Mouse (Mus musculus): Measurements from ENCODE around the gene Commd7.
"Not testable (repeated sequence)": the region's sequence is repeated elsewhere in the genome, so short reads cannot be mapped to it uniquely, and the experiment has no call there.

The Commd7 gene

DNA sequence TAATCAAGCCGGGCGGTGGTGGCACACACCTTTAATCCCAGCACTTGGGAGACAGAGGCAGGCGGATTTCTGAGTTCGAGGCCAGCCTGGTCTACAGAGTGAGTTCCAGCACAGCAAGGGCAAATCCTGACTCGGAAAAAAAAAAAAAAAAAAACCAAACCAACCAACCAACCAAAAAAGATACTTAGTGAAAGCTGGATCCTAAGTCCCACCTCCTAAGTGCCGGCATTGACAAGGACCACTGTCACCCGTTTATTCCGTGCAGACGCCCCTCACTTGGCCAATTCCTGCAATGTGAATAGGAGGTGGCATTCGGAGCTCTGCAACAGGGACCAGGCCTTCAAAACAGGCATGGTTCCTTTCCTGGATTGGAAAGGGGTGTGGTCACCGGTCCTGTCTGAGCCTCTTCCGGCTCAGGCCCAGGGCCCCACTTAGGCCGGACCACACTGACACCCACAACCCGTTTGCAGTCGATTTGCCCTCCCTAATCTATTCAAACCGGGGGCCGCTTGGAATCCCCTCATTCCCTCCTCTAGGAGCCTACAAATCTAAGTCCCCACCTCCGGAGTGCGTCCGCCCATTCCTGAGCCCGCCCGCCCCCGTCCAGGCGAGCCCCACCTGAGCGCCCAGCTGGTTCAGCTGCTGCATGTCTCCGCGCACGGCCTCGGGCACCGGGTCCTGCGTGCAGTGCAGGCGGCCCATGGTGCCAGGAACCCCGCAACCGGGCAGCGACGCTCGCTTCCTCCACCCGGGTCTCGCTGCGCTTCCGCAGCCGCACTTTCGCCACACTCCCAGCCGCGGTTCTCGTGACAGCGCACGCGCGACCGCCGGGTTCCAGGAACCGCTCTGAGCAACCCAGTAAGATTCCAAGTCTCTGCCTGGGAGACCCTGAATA is at the start of gene Commd7:
TSS of gene Commd7 (minus strand) at position 806 of the 895 bp plus-strand sequence.
- DNase-seq (ENCODE audit: low read depth, low spot score): peak; percentile 86

DNA sequence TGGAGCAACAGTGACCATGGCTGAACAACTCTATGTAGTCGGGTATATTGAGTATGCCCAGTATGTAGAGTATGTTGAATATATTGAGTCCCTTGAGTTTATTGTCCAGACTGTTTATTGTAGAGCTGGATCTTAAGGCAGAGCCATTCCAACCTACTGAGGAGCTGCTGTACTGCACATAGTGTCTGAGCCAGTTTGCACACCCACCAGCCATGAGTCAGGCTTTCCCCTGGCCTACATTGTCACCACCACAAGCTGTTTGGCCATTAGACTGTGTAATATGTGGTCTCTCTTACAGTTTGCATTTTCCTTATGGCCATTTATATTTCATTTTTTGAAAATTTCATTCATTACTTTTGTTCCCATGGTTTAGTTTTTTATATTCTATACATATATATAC is 47.4 kb upstream of the Commd7 start:
- DNase-seq (ENCODE audit: low read depth, low spot score): no peak

DNA sequence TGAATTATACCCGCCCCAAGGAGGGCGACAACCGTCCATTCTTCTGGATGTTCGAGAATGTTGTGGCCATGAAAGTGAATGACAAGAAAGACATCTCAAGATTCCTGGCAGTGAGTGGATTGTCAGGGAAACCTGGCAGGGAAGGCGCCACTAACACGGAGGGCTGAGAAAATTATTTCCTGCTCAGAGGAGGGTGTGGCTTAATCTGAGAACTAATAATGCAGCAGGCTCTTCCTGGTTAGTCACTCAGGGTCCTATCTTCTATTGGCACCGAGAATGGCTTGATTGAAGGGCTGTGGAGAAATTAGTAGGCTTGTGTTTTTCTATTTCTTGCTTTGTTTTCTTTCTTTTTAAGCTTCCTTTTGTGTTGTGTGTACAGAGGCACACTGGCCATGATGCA is 45.0 kb upstream of the Commd7 start:
- no peak for DNase-seq (ENCODE audit: low read depth, low spot score)

DNA sequence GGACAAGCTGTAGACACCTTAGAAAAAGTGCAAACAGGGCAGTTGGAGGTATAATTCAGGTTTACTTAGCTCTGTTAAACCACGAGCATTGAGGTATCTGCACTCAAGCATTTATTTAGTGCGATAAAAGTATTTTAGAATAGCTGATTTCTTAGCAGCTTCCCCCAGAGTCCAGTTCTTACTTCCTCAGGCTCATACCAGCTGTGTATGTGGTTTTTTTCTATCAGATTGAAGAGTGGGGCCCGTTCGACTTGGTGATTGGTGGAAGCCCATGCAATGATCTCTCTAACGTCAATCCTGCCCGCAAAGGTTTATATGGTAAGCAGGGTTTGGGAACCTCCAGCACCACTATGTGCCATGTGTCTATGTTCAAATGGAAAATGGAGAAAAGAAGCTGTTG is 44.4 kb upstream of the Commd7 start:
- DNase-seq (ENCODE audit: low read depth, low spot score): no peak

DNA sequence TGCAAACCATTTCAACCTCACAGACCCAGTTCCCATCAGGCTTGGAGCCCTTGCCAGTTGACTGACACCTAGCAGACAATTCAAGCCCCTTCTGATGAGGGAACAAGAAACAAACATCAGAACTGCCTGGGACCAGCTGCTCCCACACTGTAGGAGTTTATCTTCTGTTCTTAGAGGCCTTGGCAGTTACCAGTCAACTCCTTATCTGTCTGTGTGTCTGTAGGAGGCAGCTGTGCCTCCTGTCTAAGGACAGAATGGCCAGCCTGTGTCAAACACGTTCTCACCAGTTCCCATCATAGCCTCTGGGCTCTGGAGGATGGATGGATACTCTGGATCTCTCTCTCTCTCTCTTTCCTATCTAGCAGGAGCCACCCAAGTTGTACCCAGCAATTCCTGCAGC is 42.8 kb upstream of the Commd7 start:
- not testable (repeated sequence) for DNase-seq (ENCODE audit: low read depth, low spot score)

DNA sequence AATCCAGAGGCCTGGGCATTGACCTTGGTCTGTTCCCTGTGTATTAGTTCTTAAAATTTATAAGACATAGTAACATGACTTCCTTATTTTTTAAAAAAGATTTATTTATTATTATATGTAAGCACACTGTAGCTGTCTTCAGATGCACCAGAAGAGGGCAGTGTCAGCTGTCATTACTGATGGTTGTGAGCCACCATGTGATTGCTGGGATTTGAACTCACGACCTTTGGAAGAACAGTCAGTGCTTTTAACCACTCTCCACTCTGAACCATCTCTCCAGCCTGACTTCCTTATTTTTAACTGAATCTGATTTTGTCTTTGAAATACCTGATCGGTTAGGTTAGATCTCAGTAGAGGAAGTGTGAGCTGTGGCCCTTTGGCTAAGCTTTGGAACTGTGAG is 40.0 kb upstream of the Commd7 start:
- no peak for DNase-seq (ENCODE audit: low read depth, low spot score)

DNA sequence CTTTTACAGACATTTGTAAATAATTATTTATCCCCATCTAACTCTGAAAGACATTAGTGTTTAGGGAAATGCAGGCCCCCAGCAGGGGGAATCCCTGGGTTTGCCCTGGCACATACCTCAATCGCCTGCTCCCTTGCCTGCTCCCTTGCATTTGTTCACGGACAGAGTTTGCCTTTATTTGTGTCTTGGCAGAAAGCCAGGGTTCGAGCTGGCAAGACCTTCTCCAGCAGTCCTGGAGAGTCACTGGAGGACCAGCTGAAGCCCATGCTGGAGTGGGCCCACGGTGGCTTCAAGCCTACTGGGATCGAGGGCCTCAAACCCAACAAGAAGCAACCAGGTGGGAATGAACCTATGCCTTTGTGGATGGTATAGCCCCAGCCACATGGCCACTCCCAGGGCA is 37.5 kb upstream of the Commd7 start:
- no peak for DNase-seq (ENCODE audit: low read depth, low spot score)

DNA sequence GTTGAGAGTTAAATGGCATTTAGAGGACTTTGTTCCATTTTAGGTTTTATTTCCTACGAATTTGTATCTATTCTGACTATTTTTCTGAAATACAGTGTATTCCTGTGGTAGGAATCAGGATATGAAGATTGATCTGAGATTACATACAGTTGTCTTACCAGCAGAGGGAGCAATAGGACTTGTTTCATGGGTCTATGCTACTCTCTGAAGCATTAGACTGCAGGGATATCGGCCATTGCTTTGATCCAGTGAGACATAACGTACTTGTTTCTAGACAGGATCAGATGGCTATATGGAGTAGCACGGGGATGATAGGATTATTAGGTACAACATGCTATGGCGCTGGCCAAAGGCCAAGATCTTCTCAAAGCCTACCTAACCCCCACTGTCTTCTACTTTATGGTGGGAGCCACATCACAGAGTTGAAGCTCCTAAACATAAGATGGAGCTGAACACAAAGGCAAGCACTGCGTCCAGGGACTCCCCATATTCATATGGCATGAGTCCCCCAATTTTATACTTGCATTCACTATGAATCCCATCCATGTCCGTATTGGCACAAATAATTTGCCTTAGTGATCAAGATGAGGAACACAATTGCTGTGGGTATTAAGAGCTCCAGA is 36.3 kb upstream of the Commd7 start:
- peak; percentile 28 for DNase-seq (ENCODE audit: low read depth, low spot score)

DNA sequence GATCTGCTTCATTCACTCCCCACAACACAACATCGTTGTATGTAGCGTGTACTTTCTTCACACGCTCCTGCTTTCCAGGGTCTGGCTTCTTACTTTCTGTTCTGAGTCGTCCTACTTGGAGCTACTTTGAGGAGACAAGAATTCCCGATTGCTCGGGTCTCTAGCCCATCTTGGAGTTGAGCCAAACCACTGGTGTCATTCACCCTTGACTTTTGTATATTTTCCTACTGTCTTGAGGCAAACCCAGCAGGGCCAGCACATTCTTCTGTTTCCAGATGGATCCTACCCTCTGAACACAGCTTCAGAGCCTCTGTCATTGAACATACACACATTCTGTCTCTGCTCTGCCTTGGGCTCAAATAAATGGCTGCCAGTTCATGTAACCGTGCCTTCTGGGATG is 32.8 kb upstream of the Commd7 start:
- no peak for DNase-seq (ENCODE audit: low read depth, low spot score)

DNA sequence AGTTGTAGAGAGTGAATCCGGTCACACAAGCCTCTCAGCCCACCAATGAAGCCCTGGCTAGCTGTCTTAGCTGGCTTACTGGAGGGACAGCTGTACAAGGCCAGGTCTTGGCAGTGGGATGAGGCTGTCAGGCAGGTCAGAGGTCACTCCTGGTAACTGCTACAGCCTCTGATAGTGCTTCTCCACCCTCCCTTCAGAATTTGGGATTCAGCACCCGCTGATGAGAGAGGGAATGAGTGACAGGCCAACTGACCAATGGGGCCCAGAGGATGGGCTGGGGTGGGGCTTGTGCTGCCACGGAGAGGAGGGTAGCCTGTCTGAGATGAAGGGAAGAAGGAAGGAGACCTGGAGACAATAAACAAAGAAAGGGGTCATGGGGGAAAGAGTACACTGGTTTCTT is 28.0 kb upstream of the Commd7 start:
- no peak for DNase-seq (ENCODE audit: low read depth, low spot score)

DNA sequence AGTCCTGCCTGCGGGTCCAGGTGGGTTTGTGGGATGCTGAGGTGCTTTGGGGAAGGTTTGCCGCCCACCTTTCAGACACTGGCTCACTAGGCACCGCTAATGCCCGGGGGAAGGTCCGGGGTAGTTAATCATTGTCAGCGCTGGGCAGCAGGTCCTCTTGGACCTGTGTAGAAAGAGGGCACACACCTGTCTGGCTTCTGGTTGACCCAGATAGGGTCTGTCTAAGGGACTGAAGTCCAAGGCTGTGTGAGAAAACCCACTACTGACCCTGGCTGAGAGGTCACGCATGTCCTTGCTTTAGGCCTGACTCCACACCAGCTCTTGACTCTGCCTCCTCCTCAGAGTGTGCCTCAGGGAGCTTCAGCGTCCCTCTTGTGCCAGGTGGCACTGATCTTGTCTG is 25.1 kb upstream of the Commd7 start:
- DNase-seq (ENCODE audit: low read depth, low spot score): not testable (repeated sequence)

DNA sequence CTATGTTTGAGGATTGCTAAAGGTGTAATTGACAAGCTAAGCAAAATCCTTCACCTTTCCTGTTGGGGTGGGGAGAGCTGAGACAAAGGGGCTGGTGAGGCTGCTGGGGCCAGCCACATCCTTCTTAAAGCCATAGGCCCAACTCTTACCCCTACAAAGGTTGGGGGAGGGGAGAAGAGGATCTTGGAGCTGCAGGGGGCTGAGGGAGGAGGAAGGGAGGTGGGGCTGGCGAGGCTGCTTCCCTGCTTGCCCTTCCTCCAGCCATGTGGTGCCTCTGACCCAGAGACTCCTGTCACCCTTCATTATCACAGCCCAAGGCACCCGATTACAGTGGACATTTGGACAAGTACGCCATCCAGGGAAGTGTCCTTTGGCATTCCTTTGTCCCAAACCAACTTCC is 19.1 kb upstream of the Commd7 start:
- no peak for DNase-seq (ENCODE audit: low read depth, low spot score)

DNA sequence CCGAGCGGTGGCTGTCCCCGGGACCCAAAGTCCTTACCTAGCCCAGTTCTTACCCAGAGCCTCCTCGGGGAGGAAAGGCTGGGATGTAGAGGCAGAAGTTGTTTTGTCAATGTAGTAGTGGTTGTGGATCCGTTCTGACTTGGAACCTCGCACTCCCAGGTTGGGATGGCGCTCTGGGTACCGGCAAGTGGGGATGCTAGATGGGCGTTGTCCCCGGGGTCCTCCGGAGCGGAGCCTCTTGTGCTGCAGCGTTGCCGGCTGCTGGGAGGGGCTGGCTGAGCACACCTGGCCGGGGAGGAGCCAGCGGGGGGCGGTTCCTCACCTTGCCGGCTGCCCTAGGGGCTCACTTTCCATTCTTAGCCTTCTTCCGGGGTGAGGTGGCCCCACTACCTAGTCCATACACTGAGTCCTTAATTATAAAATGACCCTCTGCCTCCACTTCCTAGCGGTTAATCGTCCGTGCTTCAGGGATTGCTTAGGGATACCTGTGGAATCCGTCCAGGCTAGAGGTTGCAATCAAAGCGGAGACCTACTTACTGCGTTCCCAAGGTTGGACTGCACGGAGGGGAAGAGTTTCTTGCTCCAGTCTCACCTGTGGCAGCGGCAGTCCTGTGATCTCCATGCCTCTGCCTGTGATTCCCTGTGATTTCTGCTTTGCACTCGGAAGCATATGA is 17.6 kb upstream of the Commd7 start:
- DNase-seq (ENCODE audit: low read depth, low spot score): peak; percentile 31

DNA sequence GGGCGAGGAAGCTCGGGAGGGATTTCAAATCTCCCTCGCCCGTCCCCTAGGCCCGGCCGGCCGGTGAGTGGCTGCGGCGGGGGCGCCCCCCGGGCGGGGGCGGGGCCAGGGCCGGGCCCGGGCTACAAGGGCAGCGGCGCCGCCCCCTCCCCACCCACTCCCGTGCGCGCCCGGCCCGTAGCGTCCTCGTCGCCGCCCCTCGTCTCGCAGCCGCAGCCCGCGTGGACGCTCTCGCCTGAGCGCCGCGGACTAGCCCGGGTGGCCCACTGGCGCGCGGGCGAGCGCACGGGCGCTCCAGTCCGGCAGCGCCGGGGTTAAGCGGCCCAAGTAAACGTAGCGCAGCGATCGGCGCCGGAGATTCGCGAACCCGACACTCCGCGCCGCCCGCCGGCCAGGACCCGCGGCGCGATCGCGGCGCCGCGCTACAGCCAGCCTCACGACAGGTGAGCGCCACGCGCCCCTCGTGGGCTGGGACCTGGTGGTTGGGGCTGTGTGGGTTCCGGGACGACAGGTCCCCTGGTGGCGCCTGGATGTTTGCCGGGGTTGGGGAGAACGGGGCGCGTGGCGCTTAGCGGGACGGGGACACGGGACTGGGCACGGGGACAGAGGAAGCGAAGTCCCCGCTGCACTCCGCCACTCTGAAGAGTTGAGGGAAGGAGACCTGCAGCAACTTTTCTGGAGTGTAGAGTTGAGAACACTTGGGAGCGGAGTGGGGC is 16.9 kb upstream of the Commd7 start, which contains the start of gene Dnmt3b:
TSS of gene Dnmt3b (plus strand) at position 153 of the 716 bp plus-strand sequence.
- peak; percentile 62 for DNase-seq (ENCODE audit: low read depth, low spot score)

DNA sequence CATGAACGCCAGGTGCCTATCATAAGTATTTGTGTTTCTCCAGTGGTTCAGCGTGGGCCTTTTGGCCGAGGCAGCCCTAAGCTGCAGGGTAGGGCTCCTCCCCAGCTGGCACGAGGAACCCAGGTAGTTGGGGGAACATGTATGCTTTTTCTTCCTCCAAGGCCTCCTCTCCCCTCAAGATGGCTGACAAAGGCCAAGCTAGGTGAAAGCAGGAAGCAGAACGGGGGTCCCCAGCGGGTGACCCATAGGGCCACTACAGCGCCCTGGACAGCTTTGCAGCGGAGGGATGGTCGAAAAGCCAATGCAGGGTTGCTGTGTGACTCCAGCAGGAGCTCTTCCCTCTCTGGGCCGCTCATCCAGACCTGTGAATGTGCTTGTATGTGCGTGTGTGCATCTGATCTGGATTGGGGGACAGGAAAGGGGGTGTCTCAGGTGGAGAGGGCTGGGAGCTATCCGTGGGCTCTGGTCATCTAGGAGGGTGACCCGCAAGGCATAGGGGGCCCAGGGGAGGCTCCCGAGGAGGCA is 16.3 kb upstream of the Commd7 start:
- no peak for DNase-seq (ENCODE audit: low read depth, low spot score)

DNA sequence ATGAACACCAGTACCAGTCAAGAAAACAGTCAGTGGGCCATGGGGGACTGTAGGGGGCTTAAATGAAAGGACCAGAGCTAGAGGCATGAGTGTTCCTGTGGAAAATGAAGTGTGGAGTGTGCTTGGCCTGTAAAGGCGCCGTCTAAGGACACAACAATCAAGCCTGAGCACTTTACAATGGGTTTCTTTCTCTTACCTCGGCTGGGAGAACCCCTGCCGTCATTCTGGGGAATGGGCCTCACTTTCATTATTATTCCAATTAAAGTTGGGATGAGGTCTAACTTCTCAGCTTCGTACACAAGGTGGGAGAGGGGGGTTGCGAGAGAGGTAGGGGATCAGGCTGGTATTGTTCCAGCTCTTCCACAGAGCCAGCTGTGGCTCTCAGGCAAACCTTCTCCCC is 10.4 kb upstream of the Commd7 start:
- DNase-seq (ENCODE audit: low read depth, low spot score): no peak

DNA sequence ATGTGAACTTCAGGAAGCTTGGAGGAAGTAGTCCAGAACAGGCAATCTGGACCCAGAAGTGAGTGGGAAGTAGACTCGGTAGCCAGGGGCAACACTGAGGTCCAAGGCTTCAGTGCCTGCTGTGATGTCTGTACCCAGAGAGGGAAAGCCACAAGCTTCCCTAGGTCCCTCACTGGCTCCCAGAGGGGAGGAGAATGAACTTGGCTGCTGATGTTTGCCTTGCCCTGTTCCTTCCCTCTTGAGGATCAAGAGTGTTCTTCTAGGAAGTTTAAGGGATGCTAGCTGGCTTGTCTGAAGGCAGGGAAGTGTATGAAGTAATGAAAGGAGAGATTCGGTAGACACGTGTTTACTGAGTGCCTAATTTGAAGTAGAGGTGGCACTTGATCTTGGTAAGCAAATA is 9.9 kb upstream of the Commd7 start:
- no peak for DNase-seq (ENCODE audit: low read depth, low spot score)

DNA sequence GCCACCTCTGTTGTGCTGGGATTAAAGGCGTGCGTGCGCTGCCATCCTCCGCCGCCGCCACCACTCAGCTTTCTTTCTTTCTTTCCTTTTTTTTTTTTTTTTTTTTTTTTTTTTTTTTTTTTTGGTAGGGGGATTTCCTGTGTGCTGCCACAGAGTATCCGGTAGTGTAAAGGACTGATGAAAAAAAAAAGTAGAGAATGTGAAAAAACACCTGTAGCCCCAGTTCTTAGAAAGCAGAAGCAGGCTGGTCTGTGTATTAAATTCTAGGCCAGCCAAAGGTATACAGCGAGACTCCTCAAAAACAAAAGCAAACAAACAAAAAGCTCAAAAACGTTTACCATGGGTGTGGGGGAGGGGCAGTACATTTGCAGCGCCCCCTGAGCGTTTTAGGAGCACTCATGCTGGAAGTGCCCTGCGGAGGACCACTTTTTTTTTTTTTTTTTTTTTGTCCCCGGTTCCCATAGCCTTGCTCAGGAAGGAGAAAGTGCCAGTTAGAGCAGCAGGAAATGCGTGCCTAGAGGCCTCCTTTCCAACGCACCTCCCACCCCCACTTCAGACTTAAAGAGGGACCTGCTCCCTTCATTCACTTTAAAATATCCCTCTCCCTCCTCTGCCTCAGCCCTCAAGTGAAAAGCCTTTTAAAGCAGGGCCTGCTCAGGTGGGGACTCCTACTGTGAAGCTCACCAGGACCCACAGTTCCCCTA is 6.5 kb upstream of the Commd7 start:
- DNase-seq (ENCODE audit: low read depth, low spot score): peak; percentile 36

DNA sequence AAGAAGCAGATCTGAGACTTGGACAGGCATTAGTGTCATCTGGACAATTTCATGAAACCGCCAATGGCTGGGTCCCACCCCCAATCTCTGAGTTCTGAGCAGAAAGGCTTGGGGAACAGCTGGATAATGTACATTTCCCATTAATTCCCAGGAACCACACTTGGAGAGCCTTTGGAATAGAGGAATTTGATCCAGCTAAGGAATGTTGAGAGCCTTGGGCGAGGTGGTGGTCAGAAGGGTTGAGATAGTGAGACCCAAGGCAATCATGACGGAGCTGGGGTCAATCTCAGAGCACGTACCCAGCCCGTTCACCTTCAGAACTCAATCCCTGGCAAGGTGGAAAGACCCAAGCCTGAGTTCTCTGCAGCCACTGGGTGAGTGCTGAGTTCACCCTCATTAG is 678 bp upstream of the Commd7 start:
- DNase-seq (ENCODE audit: low read depth, low spot score): no peak

DNA sequence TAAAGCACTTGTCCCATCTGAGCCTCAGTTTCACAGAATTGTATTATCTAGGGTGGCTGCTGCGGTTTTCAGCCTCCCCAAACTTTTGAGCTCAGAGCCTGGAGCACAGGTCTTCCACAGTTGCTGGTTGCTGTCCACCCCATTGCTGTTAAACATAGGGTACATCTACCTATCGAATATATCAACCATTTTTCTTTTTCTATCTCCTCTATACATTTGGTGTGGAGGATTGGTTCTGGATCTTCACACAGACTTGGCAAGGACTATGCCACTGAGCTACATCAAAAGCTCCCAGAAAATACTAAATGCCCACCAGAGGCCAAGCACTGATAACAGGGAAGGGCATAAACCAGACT is 268 bp upstream of the Commd7 start:
- DNase-seq (ENCODE audit: low read depth, low spot score): no peak

DNA sequence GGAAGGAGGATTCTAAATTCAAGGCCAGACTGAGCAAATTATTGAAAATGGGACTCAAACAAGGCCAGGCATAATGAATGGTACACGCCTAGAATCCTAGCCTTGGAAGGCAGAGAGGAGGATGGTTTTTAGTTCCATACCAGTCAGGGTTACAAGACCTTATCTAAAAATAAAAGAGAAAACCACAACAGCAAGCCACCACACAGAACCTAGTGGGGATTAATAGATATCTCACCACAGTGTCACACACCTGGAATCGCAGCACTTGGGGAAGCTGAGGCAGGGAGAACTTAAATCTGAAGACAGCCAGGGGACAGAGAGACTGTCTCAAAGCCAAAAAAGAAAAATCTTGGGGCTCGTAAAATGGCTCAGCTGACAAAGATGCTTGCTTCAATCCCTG is 1.6 kb downstream of the Commd7 start:
- no peak for DNase-seq (ENCODE audit: low read depth, low spot score)

All from CD4-positive helper T cell, adult 2 months (primary cell).